Mouse (Mus musculus) cerebellum, adult 2 months (tissue): ENCODE data around the gene Josd1.

Experiments
- CTCF ChIP-seq: fragments of 200-500 bp; IDR thresholded peaks from 2 replicates; pipeline ENCODE4 v1.5.1; 2011; ENCODE audit warnings: low read depth, mild to moderate bottlenecking, control low read depth, low read length, moderate library complexity, borderline replicate concordance; ENCODE audit not compliant: insufficient read depth
- POLR2A ChIP-seq: fragments of 200-500 bp; IDR thresholded peaks from 2 replicates; pipeline ENCODE4 v1.6.1; 2011; ENCODE audit warnings: low read length, control low read depth, borderline replicate concordance; ENCODE audit not compliant: insufficient read depth

- TF ChIP-seq CTCF, result no peak
- TF ChIP-seq POLR2A, result peak; percentile 53; the same call in 1 of the 2 replicates
Measured at GRCm38 (mm10) chr15:79690426-79691022, 2.8 kb upstream of the Josd1 start, which contains the start of gene Gtpbp1.
